Mouse (Mus musculus): ENCODE data around the gene Gorasp1.
A peak's percentile ranks its signal among the peaks of the same experiment; 100 is the strongest.

Gorasp1 gene

GRCm38 (mm10) chr9:119937005-119937773 lies at the start of gene Gorasp1, which contains the start of gene Ttc21a:
Gene Gorasp1, minus strand, starts transcription at chr9:119937565.
Gene Ttc21a, plus strand, starts transcription at chr9:119937606.
- DNase-seq (ENCODE audit: extremely low spot score, low read depth, low spot score): peak; percentile 71

DNA sequence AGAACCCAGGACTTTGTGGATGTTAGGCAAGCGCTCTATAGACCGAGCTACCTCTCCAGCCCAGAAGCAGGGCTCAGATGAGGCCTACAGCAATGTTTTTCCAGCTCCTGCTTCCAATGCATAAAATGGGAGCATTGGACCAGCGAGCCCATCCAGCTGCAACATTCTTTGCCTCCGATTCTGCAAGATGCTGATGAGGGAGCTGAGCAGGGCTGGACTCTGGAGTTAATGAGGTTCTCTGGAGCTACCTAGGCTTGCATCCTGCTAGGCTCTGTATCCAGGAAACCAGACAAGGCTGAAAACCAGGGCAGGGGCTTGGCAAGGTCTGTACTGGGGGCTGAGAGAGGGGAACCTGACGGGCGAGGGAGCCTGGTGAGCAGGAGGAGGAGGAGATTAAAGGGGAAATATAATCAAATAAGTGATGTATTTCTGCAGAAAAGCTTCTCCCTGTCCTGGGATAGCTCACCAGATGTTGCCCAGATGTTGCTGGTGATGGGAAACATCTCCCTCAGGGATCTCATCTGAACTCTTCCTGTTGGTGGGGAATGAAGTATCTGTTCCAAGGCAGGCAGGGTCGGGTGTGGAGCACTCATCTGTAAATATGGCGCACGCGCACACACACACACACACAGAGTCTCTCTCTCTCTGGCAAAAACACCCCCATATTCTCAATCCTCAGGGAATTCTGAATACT lies 48.7 kb upstream of the Gorasp1 start:
- DNase-seq (ENCODE audit: extremely low spot score, low read depth, low spot score): no peak

- no peak for DNase-seq (ENCODE audit: extremely low spot score, low read depth, low spot score)
Measured at GRCm38 (mm10) chr9:119984536-119985011, 47.2 kb upstream of the Gorasp1 start, which contains the start of gene Csrnp1. Gene Csrnp1, minus strand, starts transcription at chr9:119984658.

- no peak for DNase-seq (ENCODE audit: extremely low spot score, low read depth, low spot score)
Measured at GRCm38 (mm10) chr9:119983585-119984535, 46.5 kb upstream of the Gorasp1 start.

GRCm38 (mm10) chr9:119982956-119983551 lies 45.7 kb upstream of the Gorasp1 start:
- DNase-seq (ENCODE audit: extremely low spot score, low read depth, low spot score): no peak

GRCm38 (mm10) chr9:119982241-119982811 lies 45.0 kb upstream of the Gorasp1 start:
- no peak for DNase-seq (ENCODE audit: extremely low spot score, low read depth, low spot score)

DNA sequence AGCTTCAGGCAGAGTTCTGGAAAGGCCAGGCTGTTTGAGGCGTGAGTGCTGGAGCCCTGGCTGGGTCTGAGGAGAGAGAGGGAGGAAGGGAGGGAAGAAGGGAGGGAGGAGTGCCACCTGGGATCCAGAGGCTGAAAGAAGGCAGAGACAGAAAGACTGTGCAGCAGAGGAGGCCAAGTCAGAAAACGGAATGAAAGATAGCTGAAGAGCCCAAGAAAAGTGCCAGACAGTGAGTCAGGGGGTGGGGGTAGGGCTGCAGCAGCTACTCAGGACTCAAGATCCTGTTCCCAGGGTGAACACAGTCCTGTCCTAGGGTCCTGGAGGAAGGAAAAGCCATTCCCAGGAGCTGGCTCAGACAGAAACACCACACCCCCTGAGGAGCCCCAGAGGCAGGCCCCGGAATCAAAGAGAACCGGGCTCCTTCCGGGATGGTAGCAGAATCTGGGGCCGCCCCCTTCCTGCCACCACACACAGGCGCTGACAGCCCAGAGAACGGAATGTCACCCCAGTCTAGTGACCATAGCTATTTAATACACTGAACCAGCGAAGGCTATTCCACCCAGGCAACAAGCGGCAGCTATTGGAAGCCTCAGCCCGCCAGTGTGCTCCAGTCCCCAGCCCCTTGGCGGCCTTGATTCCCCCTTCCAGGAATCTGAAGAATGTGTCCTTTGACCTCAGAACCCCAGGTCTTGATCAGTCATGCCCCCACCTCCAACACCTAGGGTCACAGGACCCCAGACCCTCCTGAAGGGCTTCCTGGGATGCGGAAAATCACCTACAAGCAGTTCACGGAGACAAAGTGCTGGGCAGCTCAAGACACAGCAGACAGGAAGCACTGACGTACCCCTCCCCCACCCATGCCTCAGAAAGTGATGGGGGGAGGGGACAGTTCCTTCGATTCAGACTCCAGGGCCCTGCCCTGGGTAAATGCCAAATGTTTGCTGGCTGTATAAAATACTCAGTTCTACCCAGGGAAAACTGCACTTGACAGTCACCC lies 44.1 kb upstream of the Gorasp1 start:
- DNase-seq (ENCODE audit: extremely low spot score, low read depth, low spot score): no peak

- no peak for DNase-seq (ENCODE audit: extremely low spot score, low read depth, low spot score)
Measured at GRCm38 (mm10) chr9:119980770-119981182, 43.4 kb upstream of the Gorasp1 start.

- no peak for DNase-seq (ENCODE audit: extremely low spot score, low read depth, low spot score)
Measured at GRCm38 (mm10) chr9:119979749-119980148, 42.4 kb upstream of the Gorasp1 start.

DNA sequence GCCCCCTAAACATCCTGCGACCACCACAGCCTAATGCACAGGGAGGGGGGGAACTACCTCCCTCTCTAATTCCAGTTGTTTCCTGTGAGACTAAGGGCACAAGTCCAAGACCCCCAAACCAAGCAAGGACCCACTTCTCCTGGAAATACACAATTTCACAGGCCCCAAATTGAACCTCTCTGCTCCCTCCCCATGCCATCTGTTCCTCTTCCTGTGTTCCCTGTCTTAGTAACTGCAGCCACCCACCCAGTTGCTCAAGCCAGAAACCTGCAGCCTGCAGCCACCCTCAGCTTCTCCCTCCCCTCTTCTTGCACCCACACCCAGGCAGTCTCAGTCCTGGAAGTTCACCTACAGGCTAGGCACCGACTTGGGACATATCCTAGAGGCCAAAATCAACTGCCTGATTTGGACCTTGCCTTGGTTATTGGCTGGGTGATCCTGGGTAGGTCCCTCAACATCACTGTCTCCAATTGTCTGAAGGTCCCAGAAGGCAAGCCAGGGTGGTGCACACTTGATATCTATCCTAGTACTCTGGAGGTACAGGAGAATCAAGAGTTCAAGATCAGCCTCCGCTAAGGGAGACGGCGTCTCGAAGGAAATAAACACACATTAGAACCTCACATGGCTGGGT lies 41.6 kb upstream of the Gorasp1 start:
- no peak for DNase-seq (ENCODE audit: extremely low spot score, low read depth, low spot score)

GRCm38 (mm10) chr9:119978151-119978810 lies 40.9 kb upstream of the Gorasp1 start:
- DNase-seq (ENCODE audit: extremely low spot score, low read depth, low spot score): no peak

DNA sequence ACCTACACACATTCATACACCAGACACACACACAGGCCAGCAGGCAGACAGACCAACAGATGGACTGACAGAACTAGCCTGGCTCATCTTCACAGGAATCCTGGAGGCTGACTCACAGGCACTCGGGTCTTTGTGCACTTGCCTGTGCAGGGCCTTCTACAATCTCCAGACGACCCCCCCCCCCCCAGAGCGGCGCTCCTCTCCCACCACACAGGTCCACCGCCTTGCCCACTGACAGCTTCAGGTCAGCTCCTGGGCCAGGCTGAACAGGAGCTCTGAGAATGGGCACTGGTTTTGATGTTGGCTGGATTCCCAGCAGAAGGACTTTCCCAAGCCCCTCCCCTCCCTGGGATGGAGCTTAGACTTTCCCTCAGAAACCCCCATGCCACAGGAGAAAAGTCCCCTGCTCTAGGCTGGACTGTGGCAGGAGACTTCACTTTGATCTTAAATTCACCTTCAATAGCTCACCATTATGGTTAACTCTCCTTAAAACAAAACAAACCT lies 40.2 kb upstream of the Gorasp1 start:
- no peak for DNase-seq (ENCODE audit: extremely low spot score, low read depth, low spot score)

DNA sequence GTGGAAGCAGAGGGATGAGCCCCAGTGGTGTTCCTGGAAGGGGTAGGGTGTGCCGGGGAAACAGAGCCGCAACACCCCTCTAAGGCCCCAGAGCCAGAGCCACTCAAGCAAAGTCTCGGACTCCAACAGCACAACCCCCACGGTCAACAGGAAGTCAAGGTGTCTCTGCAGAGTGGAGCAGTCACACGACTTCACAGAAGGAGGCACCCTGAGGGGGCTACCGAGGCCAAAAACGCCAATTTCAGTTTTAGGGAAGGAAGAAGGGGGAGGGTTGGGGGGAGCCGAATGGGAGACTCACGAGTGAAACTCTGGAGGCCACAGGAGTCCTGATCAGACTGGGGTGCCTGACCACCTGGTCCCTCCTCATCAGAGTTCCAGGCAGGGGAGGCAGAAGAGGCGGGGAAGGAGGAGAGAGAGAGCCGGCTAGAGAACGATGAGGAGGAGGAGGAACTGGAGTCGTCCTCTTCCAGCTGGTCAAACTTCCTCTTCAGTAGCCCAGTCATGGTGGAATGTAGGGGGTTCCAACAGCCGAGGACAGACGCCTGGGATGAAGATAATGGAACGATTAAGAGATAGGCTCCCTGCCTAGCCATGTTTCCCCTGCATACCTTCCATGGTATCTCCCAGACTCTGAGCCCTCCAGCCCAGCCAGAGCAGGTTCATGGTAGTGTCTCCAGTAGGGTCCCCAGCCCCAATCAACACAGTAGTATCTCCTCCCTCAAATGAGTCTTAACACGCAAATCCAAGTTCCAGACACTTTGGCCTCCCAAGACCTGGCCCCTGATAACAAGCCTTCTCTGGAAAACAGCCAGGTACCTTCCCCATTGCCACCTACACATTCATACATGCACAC lies 39.6 kb upstream of the Gorasp1 start:
- DNase-seq (ENCODE audit: extremely low spot score, low read depth, low spot score): no peak

DNA sequence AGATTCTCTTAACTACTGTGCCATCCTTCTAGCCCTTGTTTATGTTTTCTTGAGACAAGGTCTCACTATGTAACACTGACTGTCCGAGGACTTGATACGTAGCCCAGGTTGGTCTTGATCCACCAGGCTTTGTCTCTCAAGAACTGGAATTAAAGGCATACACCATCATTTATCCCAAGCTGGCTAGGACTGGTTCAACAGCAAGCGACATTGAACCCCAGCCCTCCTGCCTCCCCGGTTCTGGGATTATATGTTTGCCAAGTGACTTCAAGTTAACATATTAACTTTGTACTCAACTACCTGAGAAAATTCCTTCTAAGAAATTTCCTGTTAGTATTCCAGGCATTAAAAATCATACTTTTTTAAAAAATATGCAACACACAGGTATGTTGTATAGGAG lies 37.9 kb upstream of the Gorasp1 start:
- no peak for DNase-seq (ENCODE audit: extremely low spot score, low read depth, low spot score)

DNA sequence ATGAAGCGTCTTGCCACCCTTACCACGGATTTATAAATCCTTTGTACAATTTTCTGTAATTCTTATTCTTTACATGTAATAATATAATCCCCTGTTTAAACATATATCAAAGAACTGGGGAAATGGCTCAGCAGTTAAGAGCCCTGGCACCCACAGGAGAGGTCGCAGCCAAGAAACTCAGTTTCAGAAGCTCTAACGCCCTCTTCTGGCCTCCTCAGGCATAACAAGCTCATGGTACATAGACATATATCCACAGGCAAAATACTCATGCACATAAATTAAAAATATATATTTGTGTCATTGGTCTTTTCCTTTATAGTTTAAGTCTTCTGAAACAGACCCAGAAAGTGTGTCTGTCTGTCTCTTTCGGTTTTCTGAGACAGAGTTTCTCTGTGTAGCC lies 37.2 kb upstream of the Gorasp1 start:
- DNase-seq (ENCODE audit: extremely low spot score, low read depth, low spot score): no peak

GRCm38 (mm10) chr9:119973869-119974520 lies 36.6 kb upstream of the Gorasp1 start:
- no peak for DNase-seq (ENCODE audit: extremely low spot score, low read depth, low spot score)
